Mouse (Mus musculus): ENCODE data around the gene Eps8.

The Eps8 gene

GRCm38 (mm10) chr6:137661583-137662365, 7.1 kb upstream of the Eps8 start:
- peak; percentile 20 to 70 for DNase-seq (ENCODE audit: low spot score in 2 of 2)

- DNase-seq (ENCODE audit: low spot score in 2 of 2), result no peak
Observed at GRCm38 (mm10) chr6:137658426-137659088, 3.9 kb upstream of the Eps8 start.

GRCm38 (mm10) chr6:137657203-137657602, 2.5 kb upstream of the Eps8 start:
- no peak for DNase-seq (ENCODE audit: low spot score in 2 of 2)

GRCm38 (mm10) chr6:137649528-137649927, 5.1 kb downstream of the Eps8 start:
- DNase-seq (ENCODE audit: low spot score in 2 of 2), result no peak

- DNase-seq (ENCODE audit: low spot score in 2 of 2), result peak; percentile 25 to 79
Observed at GRCm38 (mm10) chr6:137649068-137649480, 5.6 kb downstream of the Eps8 start.

GRCm38 (mm10) chr6:137648110-137649067, 6.3 kb downstream of the Eps8 start:
- DNase-seq (ENCODE audit: low spot score in 2 of 2), result no peak

GRCm38 (mm10) chr6:137647646-137648045, 7.0 kb downstream of the Eps8 start:
- no peak for DNase-seq (ENCODE audit: low spot score in 2 of 2)

GRCm38 (mm10) chr6:137646726-137647125, 8.0 kb downstream of the Eps8 start:
- DNase-seq (ENCODE audit: low spot score in 2 of 2), result no peak

- no peak for DNase-seq (ENCODE audit: low spot score in 2 of 2)
Observed at GRCm38 (mm10) chr6:137644893-137645292, 9.8 kb downstream of the Eps8 start.

GRCm38 (mm10) chr6:137643814-137644213, 10.9 kb downstream of the Eps8 start:
- no peak for DNase-seq (ENCODE audit: low spot score in 2 of 2)

- no peak for DNase-seq (ENCODE audit: low spot score in 2 of 2)
Observed at GRCm38 (mm10) chr6:137641642-137642041, 13.0 kb downstream of the Eps8 start.

- no peak for DNase-seq (ENCODE audit: low spot score in 2 of 2)
Observed at GRCm38 (mm10) chr6:137638834-137639567, 15.7 kb downstream of the Eps8 start.

- no peak for DNase-seq (ENCODE audit: low spot score in 2 of 2)
Observed at GRCm38 (mm10) chr6:137637443-137637842, 17.2 kb downstream of the Eps8 start.

GRCm38 (mm10) chr6:137636131-137636530, 18.5 kb downstream of the Eps8 start:
- DNase-seq (ENCODE audit: low spot score in 2 of 2), result no peak

- no peak for DNase-seq (ENCODE audit: low spot score in 2 of 2)
Observed at GRCm38 (mm10) chr6:137633626-137634025, 21.1 kb downstream of the Eps8 start.

- DNase-seq (ENCODE audit: low spot score in 2 of 2), result no peak
Observed at GRCm38 (mm10) chr6:137633121-137633520, 21.6 kb downstream of the Eps8 start.

GRCm38 (mm10) chr6:137630387-137630786, 24.3 kb downstream of the Eps8 start:
- DNase-seq (ENCODE audit: low spot score in 2 of 2), result no peak

- DNase-seq (ENCODE audit: low spot score in 2 of 2), result no peak
Observed at GRCm38 (mm10) chr6:137629603-137630231, 25.0 kb downstream of the Eps8 start.

GRCm38 (mm10) chr6:137628715-137629114, 26.0 kb downstream of the Eps8 start:
- DNase-seq (ENCODE audit: low spot score in 2 of 2), result no peak

GRCm38 (mm10) chr6:137621021-137621420, 33.7 kb downstream of the Eps8 start:
- DNase-seq (ENCODE audit: low spot score in 2 of 2), result no peak

- no peak for DNase-seq (ENCODE audit: low spot score in 2 of 2)
Observed at GRCm38 (mm10) chr6:137613903-137614302, 40.8 kb downstream of the Eps8 start.

All from left cerebral cortex, adult 9 months (tissue).